Mouse (Mus musculus): Measurements from ENCODE around the gene Map3k3. TPM values are rescaled to one million over a fixed set of nuclear protein-coding genes. Genes with fewer than 3 reads are reported as not detected.

Map3k3 gene
- total RNA-seq, 1 experiment = 43.7 TPM

DNA sequence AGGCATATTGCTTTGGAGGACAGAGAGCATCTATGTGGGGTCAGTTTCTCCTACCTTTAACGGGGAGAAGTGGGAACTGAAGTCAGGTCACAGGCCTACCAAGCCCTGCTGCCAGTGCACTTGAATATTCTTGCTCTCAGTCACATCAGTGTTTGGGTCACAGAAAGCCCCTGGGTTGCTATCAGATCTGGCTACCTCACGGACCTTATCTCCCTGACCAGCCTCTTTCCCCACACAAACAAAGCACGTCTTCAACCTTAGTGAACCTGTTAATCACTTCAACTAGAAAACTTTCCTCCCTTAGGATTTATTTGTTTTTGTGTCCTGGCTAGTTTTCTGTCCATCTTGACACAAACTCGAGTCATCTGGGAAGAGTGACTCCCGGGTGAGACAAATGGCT is 92.0 kb downstream of the Map3k3 start:
- in situ Hi-C loops (cut with MboI; ENCODE audit: low sequenced_read_pairs in 2 of 2, unreplicated experiment in 2 of 2) = no loop called here
- no peak for DNase-seq (ENCODE audit: low read depth, low spot score)
- Histone ChIP-seq H3K9me3 (ENCODE audit: control insufficient read depth, insufficient read depth, low read depth, low read length) (no peaks in the 10 kb centered on the region), H3K4me1 (ENCODE audit: control insufficient read depth in 2 of 2, insufficient read depth in 2 of 2, low read length in 2 of 2, poor library complexity in 1 of 2) (no peaks in the 10 kb centered on the region), H3K4me3 (ENCODE audit: insufficient read depth in 1 of 2, low read depth in 1 of 2, low read length in 2 of 2, poor library complexity in 1 of 2, severe bottlenecking in 1 of 2) (no peak overlapping the region), H3K36me3 (ENCODE audit: control insufficient read depth, insufficient read depth, low read length, poor library complexity, severe bottlenecking) (no peaks in the 10 kb centered on the region; the same call in 1 of the 2 replicates), H3K9ac (ENCODE audit: insufficient read depth, low read depth, low read length, poor library complexity, severe bottlenecking) (no peak overlapping the region), H3K27ac (ENCODE audit: insufficient read depth, low read depth, low read length, poor library complexity, severe bottlenecking) (no peak overlapping the region)
- no peak for TF ChIP-seq ZNF384 (IDR thresholded peaks at IDR 0.05; ENCODE audit: low read depth, low read length)
- no peak for TF ChIP-seq HCFC1 (IDR thresholded peaks at IDR 0.05; ENCODE audit: borderline replicate concordance, insufficient read depth, low read length)
- no peak for TF ChIP-seq MAFK (IDR thresholded peaks at IDR 0.05; ENCODE audit: insufficient read depth, low read depth, low read length)
- TF ChIP-seq ZC3H11A (IDR thresholded peaks at IDR 0.05; ENCODE audit: borderline replicate concordance, low read depth, low read length) = no peak
- TF ChIP-seq CHD2 (IDR thresholded peaks at IDR 0.05; ENCODE audit: low read depth, low read length) = no peak

DNA sequence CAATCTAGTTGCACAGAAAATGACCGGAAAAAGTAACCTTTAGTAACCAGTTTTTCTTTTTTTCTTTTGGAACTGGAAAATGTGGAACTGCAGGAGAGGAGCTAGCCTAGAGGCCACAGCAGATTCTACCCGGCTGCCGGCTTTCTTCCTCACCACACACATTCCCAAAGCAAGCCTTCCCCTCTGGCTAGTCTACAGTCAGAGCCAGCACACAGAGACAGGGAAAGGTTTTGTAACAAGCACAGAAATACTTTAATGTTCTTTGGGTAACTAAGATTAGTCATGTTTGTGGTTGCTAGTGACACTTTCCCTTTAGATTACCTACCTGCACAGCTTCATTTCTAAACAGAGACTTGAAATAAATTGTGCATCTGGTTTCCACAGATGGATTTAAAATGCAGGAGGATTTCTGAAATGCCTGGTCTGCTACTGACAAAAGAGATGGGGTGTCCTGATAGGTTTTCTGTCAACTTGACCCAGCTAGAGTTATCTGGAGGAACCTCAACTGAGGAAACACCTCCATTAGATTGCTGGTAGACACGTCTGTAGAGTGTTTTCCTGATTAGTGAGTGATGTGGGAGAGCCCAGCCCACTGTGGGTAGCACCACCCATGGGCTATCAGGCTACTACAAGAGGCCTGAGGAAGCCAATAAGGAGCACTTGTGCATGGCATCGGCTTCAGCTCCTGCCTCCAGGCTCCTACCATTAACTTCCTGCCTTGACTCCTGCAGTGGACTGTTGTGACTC is 93.8 kb downstream of the Map3k3 start:
- no peaks in the 10 kb centered on the region; the same call in 1 of the 2 replicates for H3K36me3 ChIP-seq (ENCODE audit: control insufficient read depth, insufficient read depth, low read length, poor library complexity, severe bottlenecking)
- no peak for DNase-seq (ENCODE audit: low read depth, low spot score)
- no peaks in the 10 kb centered on the region for H3K9me3 ChIP-seq (ENCODE audit: control insufficient read depth, insufficient read depth, low read depth, low read length)
- no peak overlapping the region for H3K4me3 ChIP-seq (ENCODE audit: insufficient read depth in 1 of 2, low read depth in 1 of 2, low read length in 2 of 2, poor library complexity in 1 of 2, severe bottlenecking in 1 of 2)
- TF ChIP-seq ZNF384 (IDR thresholded peaks at IDR 0.05; ENCODE audit: low read depth, low read length) (no peak), HCFC1 (IDR thresholded peaks at IDR 0.05; ENCODE audit: borderline replicate concordance, insufficient read depth, low read length) (no peak), ZC3H11A (IDR thresholded peaks at IDR 0.05; ENCODE audit: borderline replicate concordance, low read depth, low read length) (no peak)
- no peaks in the 10 kb centered on the region for H3K4me1 ChIP-seq (ENCODE audit: control insufficient read depth in 2 of 2, insufficient read depth in 2 of 2, low read length in 2 of 2, poor library complexity in 1 of 2)
- no peak overlapping the region for H3K27ac ChIP-seq (ENCODE audit: insufficient read depth, low read depth, low read length, poor library complexity, severe bottlenecking)
- no peak overlapping the region for H3K9ac ChIP-seq (ENCODE audit: insufficient read depth, low read depth, low read length, poor library complexity, severe bottlenecking)
- in situ Hi-C loops (cut with MboI; ENCODE audit: low sequenced_read_pairs in 2 of 2, unreplicated experiment in 2 of 2) = no loop called here

DNA sequence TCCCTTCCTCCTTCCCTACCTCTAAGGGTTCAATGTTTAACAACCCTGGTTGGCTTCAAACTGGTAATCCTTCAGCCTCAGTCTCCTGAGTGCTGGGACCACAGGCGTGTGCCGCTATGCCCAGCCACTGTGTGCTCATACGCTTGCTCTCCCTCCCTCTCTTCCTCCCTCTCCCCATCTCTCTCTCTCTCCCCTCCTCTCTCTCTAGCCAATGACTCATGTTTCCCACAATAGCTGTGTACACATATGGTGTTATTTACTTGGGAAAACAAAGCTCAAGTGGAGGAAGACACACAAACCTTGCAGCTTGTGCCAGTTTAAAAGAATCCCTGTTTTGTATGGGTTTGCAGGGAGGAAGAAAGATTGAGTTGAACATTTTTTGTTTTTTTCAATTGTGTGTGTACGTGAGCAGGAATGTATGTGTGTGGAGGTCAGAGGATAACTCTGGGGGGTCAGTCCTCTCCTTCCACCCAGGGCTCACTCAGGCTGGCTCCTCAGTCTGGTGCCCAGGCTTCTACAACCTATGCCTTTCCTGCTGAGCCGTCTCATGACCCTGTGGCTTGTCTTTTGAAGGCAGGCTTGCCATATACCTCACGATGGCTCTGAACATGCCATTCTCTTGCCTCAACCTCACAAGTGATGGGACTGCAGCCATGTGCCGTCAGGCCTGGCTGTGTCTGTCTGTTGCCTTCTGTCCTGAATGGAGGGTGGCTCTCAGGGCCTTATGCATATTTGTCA is 95.5 kb downstream of the Map3k3 start:
- no peak for DNase-seq (ENCODE audit: low read depth, low spot score)
- Histone ChIP-seq H3K4me1 (ENCODE audit: control insufficient read depth in 2 of 2, insufficient read depth in 2 of 2, low read length in 2 of 2, poor library complexity in 1 of 2) (no peaks in the 10 kb centered on the region), H3K27ac (ENCODE audit: insufficient read depth, low read depth, low read length, poor library complexity, severe bottlenecking) (no peak overlapping the region; the same call in 1 of the 2 replicates), H3K9ac (ENCODE audit: insufficient read depth, low read depth, low read length, poor library complexity, severe bottlenecking) (no peak overlapping the region), H3K4me3 (ENCODE audit: insufficient read depth in 1 of 2, low read depth in 1 of 2, low read length in 2 of 2, poor library complexity in 1 of 2, severe bottlenecking in 1 of 2) (no peak overlapping the region), H3K9me3 (ENCODE audit: control insufficient read depth, insufficient read depth, low read depth, low read length) (no peaks in the 10 kb centered on the region), H3K36me3 (ENCODE audit: control insufficient read depth, insufficient read depth, low read length, poor library complexity, severe bottlenecking) (no peaks in the 10 kb centered on the region; the same call in 1 of the 2 replicates)
- TF ChIP-seq CHD2 (IDR thresholded peaks at IDR 0.05; ENCODE audit: low read depth, low read length) (no peak), ZC3H11A (IDR thresholded peaks at IDR 0.05; ENCODE audit: borderline replicate concordance, low read depth, low read length) (no peak), ZNF384 (IDR thresholded peaks at IDR 0.05; ENCODE audit: low read depth, low read length) (no peak), MAFK (IDR thresholded peaks at IDR 0.05; ENCODE audit: insufficient read depth, low read depth, low read length) (no peak), HCFC1 (IDR thresholded peaks at IDR 0.05; ENCODE audit: borderline replicate concordance, insufficient read depth, low read length) (no peak)
- in situ Hi-C loops (cut with MboI; ENCODE audit: low sequenced_read_pairs in 2 of 2, unreplicated experiment in 2 of 2) = no loop called here

DNA sequence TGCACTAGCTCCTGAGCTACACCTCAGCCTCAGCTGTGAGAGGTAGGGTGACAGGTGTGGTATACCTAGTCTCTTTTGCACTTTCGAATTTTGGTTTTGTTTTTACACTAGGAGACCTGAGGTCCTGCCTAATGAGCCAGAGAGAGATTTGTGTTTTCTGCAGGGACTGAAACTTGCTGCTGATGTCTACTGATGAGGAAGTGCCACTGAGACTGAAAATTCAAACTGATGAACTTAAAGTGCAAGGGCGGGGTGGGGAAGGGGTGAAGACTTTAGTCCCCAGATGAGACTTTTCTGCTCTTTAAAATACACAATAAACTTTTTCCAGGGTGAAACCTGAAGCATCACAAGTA is 96.0 kb downstream of the Map3k3 start:
- H3K36me3 ChIP-seq (ENCODE audit: control insufficient read depth, insufficient read depth, low read length, poor library complexity, severe bottlenecking) = no peaks in the 10 kb centered on the region; the same call in 1 of the 2 replicates
- H3K27ac ChIP-seq (ENCODE audit: insufficient read depth, low read depth, low read length, poor library complexity, severe bottlenecking) = no peak overlapping the region
- in situ Hi-C loops (cut with MboI; ENCODE audit: low sequenced_read_pairs in 2 of 2, unreplicated experiment in 2 of 2) = no loop called here
- H3K4me3 ChIP-seq (ENCODE audit: insufficient read depth in 1 of 2, low read depth in 1 of 2, low read length in 2 of 2, poor library complexity in 1 of 2, severe bottlenecking in 1 of 2) = no peak overlapping the region
- H3K9me3 ChIP-seq (ENCODE audit: control insufficient read depth, insufficient read depth, low read depth, low read length) = no peaks in the 10 kb centered on the region
- H3K4me1 ChIP-seq (ENCODE audit: control insufficient read depth in 2 of 2, insufficient read depth in 2 of 2, low read length in 2 of 2, poor library complexity in 1 of 2) = no peaks in the 10 kb centered on the region
- no peak for TF ChIP-seq HCFC1 (IDR thresholded peaks at IDR 0.05; ENCODE audit: borderline replicate concordance, insufficient read depth, low read length)
- TF ChIP-seq CHD2 (IDR thresholded peaks at IDR 0.05; ENCODE audit: low read depth, low read length) = no peak
- no peak for TF ChIP-seq ZC3H11A (IDR thresholded peaks at IDR 0.05; ENCODE audit: borderline replicate concordance, low read depth, low read length)
- no peak for TF ChIP-seq MAFK (IDR thresholded peaks at IDR 0.05; ENCODE audit: insufficient read depth, low read depth, low read length)
- no peak for TF ChIP-seq ZNF384 (IDR thresholded peaks at IDR 0.05; ENCODE audit: low read depth, low read length)
- DNase-seq (ENCODE audit: low read depth, low spot score) = no peak
- H3K9ac ChIP-seq (ENCODE audit: insufficient read depth, low read depth, low read length, poor library complexity, severe bottlenecking) = no peak overlapping the region

Data from ES-E14 (cell line).